Mouse (Mus musculus): ENCODE results near the gene Bcl2l1. TPM values are rescaled to one million over a fixed set of nuclear protein-coding genes. Genes with fewer than 3 reads are reported as not detected.

The Bcl2l1 gene
- 8.1 and 10.2 TPM in 2 replicates for total RNA-seq (2015)
- total RNA-seq (2017): 13.5 and 18.4 TPM in 2 replicates

GRCm38 (mm10) chr2:152831019-152831878 lies at the start of gene Bcl2l1:
Bcl2l1 (minus strand) TSS chr2:152831728.
- ATAC-seq (replicated peaks; ENCODE audit: poor library complexity): peak; percentile 89

DNA sequence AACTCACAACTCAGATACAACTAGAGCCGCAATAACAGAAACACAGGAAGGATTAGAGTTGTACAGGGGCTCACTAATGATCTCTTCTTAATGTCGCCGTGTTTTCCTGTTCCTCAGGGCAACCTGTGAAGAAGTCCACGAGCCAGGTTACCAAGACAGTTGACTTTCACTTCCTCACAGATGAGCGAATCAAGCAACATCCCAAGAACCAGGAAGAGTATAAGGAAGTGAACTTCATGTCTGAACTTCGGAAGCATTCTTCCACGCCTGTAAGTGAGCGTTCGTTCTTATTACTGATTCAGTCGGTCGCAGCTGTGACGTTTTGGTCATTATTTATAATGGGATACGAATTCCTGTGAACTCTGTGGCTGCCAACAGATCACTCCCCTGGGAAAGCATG lies 49.4 kb upstream of the Bcl2l1 start:
- ATAC-seq (replicated peaks; ENCODE audit: poor library complexity): 0 out of 2 replicates have a peak, but pooled peaks have one; percentile 34

- ATAC-seq (replicated peaks; ENCODE audit: poor library complexity): peak; percentile 68
Observed at GRCm38 (mm10) chr2:152878239-152878638, 46.7 kb upstream of the Bcl2l1 start.

- no peak for ATAC-seq (replicated peaks; ENCODE audit: poor library complexity)
Observed at GRCm38 (mm10) chr2:152863346-152863745, 31.8 kb upstream of the Bcl2l1 start.

DNA sequence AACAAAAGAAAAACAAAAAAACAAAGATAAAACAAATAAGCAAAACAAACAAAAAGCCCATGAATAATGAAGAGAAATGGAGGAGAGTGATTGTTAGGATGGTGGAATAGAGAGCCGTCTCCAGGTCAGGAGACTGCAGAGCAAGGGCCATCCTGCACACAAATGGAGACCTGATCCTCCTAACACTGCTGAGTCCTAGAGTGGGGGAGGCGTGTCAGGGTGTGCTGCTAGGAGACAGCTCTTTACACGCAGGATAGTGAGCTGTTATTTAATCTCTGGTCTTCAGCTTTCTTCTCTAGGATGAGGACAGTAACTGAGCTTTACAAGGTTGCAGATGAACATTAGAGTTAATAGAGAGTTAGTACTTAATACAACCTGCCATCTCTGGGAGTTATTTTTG lies 31.1 kb upstream of the Bcl2l1 start:
- ATAC-seq (replicated peaks; ENCODE audit: poor library complexity): peak; percentile 64

GRCm38 (mm10) chr2:152861891-152862290 lies 30.4 kb upstream of the Bcl2l1 start:
- ATAC-seq (replicated peaks; ENCODE audit: poor library complexity): no peak

GRCm38 (mm10) chr2:152859501-152859900 lies 28.0 kb upstream of the Bcl2l1 start:
- ATAC-seq (replicated peaks; ENCODE audit: poor library complexity): no peak

DNA sequence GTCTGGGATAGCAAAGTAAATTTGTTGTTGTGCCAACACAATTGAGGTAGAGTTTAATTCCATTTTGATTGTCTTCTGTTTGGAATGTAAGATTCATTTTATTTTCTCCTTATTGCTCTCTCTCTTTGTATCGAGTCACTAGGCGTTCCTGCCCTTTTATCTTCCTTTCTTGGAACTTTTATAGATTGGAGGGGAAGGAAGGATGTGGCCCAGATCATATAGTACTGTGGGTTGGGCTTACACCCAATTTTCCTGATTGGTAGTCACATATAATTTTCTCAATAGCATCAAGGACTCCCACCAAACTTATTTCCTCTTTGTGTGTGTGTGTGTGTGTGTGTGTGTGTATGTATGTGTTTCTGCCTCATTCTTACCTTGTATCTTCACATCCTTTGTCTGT lies 16.9 kb upstream of the Bcl2l1 start:
- ATAC-seq (replicated peaks; ENCODE audit: poor library complexity): no peak

DNA sequence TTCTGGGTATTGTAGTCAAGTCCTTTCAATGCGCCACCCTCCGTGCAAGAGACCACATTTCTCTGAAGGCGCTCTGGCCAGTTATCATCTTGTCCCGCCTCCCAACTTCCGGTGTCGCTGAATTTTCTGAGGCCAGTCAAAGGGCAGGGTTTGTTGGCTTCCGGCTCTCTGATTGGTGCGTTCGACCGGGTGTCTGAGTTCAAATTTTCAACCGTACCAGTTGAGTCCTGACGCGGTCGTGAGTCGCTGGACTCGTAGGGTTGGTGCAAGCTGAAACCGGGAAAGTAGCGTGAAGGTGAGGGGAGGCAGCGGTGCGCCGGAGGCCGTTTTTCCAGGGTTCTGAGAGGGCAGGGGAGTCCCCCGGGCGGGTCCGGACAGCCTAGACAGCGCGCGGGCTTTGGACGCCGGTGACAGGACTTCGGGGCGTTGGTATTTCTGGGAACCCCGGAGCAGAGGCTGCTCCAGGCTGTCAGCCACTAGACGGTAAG lies 16.3 kb upstream of the Bcl2l1 start, which contains the start of gene Tpx2:
TSS of gene Tpx2 (plus strand) at position 150 of the 488 bp plus-strand sequence.
- ATAC-seq (replicated peaks; ENCODE audit: poor library complexity): peak; percentile 99

DNA sequence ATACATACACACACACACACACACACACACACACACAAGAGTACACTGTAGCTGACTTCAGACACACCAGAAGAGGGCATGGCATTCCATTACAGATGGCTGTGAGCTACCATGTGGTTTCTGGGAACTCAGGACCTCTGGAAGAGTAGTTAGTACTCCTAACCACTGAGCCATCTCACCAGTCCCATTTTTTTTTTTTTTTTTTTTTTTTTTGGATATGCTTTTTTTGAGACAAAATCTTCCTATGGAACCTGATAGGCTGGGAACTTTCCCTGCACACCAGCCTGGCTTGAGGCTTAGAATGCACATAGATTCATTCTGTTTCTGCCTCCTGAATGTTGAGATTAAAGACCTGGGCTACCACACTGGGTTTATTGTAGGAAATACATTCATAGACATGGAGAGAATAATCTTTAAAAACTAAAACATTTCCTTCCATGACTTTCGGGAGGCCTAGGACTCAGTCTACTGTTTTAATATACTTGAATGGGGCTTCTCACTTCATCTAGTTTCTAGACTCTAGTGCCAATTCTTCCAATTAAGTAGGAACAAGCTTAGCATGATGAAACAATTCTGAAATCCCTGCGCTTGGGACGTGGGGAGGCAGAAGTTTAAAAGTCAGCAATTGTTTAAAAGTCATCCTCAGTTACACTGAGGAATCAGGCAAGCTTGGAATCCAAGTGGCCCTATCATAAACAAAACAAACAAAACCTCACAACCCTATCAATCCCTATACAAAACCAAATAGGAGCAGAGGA lies 15.7 kb upstream of the Bcl2l1 start:
- ATAC-seq (replicated peaks; ENCODE audit: poor library complexity): no peak

- peak; percentile 33 for ATAC-seq (replicated peaks; ENCODE audit: poor library complexity)
Observed at GRCm38 (mm10) chr2:152842741-152843140, 11.2 kb upstream of the Bcl2l1 start.

GRCm38 (mm10) chr2:152839256-152839655 lies 7.7 kb upstream of the Bcl2l1 start:
- ATAC-seq (replicated peaks; ENCODE audit: poor library complexity): no peak

GRCm38 (mm10) chr2:152830021-152830921 lies 1.3 kb downstream of the Bcl2l1 start:
- peak; percentile 78 for ATAC-seq (replicated peaks; ENCODE audit: poor library complexity)

- ATAC-seq (replicated peaks; ENCODE audit: poor library complexity): no peak
Observed at GRCm38 (mm10) chr2:152829367-152829881, 2.1 kb downstream of the Bcl2l1 start.

- no peak for ATAC-seq (replicated peaks; ENCODE audit: poor library complexity)
Observed at GRCm38 (mm10) chr2:152828532-152828931, 3.0 kb downstream of the Bcl2l1 start.

- no peak for ATAC-seq (replicated peaks; ENCODE audit: poor library complexity)
Observed at GRCm38 (mm10) chr2:152828011-152828370, 3.5 kb downstream of the Bcl2l1 start.

DNA sequence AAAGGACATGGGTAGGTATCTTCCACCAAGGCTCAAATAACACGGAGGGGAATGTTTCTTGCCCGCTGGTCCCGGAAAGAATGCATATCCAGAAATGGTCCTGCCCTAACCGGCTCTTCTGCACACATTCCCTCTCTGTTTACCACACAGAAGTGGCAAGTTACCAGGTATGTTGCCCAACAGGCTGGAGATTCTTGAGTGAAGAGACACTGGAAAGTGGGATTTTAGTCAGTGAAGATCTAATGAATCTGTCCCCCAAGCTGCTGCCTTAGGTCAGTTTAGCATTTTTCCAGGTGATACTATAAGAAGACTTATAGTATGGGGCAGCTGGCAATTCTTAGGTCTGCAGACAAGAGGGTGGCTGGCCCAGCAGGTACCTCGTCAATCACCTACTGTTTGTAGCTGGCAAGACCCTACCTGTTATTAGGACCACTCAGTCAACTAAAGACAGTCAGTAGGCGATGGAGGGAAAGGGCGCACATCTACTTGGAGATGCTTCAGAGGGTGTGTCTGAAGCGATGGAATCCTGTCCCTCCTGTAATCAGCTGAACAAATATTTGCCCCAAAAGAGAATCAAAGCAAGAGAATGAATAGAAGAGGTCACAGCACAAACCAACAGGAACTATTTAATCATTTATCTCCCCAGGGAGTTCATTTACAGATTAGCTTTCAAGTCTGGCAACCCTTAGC lies 4.1 kb downstream of the Bcl2l1 start:
- no peak for ATAC-seq (replicated peaks; ENCODE audit: poor library complexity)

DNA sequence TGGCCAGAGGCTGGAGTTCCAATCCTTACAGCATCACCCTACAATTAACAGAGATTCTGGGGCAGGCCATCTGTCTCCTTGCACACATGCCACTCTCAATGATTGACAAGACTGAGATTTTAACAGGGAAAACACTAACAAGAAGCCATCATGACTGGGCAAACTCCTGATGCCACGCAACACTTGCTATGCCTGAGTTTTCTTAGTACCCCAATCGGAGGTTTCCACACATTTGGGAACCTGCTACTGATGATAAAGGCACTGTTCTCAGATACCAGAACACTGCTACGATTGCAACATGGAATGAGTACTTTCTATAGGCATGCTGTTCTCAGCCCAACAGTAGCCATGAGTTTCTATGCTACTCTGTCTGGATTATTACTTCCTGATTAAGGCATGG lies 5.0 kb downstream of the Bcl2l1 start:
- ATAC-seq (replicated peaks; ENCODE audit: poor library complexity): no peak

GRCm38 (mm10) chr2:152825713-152826112 lies 5.8 kb downstream of the Bcl2l1 start:
- ATAC-seq (replicated peaks; ENCODE audit: poor library complexity): no peak

DNA sequence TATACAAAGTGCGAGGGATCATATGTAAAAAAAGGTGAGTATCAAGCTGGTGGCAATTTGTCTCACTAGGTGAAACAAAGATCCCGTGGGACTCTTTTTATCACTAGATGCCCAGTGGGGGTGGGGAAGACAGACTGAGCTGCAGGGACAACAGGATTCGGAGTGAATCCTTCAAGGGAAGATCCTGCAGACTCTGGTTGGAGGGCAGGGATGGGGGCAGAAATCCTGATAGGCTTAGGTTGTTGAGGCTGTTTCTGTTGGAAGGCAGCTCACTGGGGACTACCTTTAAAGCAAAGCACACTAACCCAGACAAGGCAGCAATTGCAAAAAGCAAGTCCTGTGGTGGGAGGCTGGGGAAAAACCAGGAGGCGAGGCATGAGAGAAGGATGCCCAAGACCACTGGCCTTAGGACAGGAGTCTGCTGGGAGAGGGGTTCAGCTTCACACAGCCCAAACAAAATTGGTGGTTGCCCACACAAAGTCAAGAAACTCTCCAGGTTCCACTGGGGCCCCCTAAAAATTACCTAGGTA lies 6.3 kb downstream of the Bcl2l1 start:
- no peak for ATAC-seq (replicated peaks; ENCODE audit: poor library complexity)
